Mouse (Mus musculus): ENCODE measurements around the gene Tas1r3.
A peak's percentile ranks its signal among the peaks of the same experiment; 100 is the strongest.

Gene Tas1r3

DNA sequence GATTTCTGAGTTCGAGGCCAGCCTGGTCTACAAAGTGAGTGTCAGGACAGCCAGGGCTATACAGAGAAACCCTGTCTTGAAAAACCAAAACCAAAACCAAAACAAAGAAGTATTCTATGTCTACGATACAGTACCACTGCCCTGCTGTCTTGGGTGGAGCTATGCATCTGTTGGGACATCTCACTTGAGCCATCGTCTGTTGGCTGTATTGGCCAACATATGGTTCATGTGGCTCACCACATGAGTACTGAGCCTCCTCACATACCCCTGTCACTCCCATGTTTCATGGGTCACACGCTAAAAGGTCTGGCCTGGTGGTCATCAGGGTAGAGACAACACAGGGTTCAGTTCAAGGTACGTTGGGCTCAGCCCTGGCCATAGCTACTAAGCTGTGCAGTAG lies 23.2 kb upstream of the Tas1r3 start:
- DNase-seq (ENCODE audit: extremely low spot score) = no peak

GRCm38 (mm10) chr4:155883587-155883986 lies 20.4 kb upstream of the Tas1r3 start:
- no peak for DNase-seq (ENCODE audit: extremely low spot score)

GRCm38 (mm10) chr4:155871404-155871803 lies 8.2 kb upstream of the Tas1r3 start:
- no peak for DNase-seq (ENCODE audit: extremely low spot score)

- peak; percentile 96 for DNase-seq (ENCODE audit: extremely low spot score)
Measured at GRCm38 (mm10) chr4:155869317-155870033, 6.3 kb upstream of the Tas1r3 start, which contains the start of the genes Cptp and Ints11. Gene Cptp (minus strand): TSS chr4:155869440. Gene Ints11 (plus strand): TSS chr4:155869546.

DNA sequence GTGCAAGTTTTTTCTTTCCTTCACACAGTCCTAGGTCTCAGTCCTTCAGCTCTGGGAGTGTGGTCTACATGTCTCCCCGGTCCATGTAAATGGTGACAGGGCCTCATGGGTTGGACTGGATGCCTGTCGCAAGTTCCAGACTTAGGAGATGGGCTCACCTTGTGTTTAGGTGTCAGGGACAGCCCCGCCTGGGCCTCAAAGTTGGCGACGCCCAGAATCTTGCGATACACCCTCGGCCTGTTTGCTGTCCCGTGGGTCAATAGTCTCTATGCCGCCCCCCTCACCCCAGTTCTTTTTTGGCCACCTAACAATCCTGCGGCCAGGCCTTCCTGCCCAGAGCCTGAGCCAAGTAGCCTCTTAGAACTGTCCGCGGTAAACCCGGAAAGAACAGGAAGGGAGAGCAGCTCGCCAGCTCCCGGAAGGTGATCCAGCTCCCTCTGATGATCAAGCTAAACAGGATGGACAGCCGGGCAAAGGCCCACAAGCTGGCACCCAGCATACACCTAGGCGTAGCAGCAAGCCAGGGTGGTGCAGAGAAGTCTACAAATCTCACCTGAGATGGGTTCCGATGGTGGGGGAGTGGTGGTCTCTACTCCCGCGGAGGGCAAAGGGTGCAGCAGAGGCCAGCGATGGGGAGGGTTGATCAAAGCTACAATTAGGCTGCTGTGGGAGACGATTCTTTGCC lies 5.6 kb upstream of the Tas1r3 start:
- no peak for DNase-seq (ENCODE audit: extremely low spot score)

DNA sequence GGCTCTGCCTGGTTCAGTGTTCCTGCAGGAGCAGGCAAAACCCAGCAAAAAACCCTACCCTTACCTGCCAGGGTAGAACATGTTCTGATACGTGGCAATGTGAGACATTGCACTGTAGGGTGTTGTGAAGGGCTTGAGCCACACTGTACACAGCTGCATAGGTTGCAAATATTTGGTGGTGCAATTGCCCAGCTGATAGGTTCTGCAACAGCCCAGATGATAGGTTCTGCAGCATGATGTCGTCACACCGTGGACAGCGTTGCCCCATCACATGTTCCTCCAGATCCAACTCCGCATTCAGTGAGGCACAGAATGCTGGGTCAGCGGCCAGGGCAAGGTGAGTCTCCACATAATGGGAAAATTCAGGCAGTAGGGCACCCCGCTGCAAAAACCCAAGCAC lies 1.4 kb downstream of the Tas1r3 start:
- no peak for DNase-seq (ENCODE audit: extremely low spot score)

DNA sequence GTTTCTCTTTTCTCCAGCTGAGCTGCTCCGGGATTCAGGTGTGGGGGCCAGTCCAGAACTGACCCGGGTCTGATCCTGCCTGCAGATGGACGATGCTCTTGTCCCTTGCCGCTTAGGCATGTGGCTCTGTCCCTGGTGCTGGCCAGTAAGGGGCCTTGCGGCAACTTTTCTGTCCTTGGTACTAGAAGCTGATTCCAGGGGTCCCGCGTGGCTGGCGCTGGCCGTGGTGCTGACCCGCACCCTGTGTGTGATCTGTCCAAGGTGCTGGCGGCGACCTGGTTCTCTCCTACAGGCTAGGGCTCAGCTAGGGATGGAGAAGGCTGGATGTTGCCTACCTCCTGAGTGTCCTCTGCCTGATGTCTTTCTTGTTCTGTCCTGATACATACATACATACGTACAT lies 3.8 kb downstream of the Tas1r3 start:
- peak; percentile 87 for DNase-seq (ENCODE audit: extremely low spot score)

DNA sequence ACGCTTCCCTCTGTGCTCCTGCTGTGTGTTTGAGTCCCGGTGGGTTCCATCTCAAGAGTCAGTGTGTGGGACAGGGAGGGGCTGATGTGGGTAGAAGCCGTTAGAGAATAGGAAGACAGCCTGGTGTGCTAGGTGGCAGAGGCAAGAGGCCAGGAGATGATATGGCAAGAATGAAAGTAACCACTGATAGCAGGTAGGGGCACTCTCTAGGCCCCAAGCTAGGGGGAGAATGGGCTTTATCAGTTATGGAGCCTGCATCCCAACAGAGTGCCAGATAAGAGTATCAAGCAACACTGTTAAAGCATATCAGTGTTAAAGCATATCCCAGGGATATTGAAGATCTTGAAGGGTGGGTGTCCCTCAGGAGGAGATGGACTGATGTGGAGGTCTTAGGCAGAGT lies 6.3 kb downstream of the Tas1r3 start:
- no peak for DNase-seq (ENCODE audit: extremely low spot score)

GRCm38 (mm10) chr4:155856071-155856470 lies 7.1 kb downstream of the Tas1r3 start:
- DNase-seq (ENCODE audit: extremely low spot score) = no peak

DNA sequence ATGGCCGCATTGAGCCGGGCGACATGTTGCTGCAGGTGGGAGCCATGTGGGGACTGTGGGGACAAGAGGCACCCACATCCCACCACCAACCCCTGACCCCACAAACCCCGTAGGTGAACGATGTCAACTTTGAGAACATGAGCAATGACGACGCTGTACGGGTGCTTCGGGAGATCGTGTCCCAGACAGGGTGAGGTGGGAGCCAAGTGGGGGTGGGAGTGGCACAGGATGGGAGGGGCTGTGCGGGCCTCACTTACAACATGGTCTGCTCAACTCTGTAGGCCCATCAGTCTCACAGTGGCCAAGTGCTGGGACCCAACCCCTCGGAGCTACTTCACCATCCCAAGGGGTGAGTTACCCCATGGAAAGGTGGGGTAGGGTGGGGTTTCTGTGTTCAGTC lies 8.2 kb downstream of the Tas1r3 start:
- DNase-seq (ENCODE audit: extremely low spot score) = no peak

DNA sequence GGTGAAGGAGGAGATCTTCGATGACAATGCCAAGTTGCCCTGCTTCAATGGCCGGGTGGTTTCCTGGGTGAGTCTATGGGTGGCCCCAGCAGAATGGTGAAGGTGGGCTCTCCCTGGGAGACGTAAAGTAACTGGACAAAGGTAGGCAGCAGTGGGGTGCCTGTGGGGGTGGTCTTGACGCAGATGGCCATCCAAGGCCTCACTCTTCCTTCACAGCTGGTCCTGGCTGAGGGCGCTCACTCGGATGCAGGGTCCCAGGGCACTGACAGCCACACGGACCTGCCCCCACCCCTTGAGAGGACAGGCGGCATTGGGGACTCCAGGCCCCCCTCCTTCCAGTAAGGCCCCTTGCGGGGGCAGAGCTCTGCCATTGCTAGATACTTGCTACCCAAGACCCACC lies 9.7 kb downstream of the Tas1r3 start:
- no peak for DNase-seq (ENCODE audit: extremely low spot score)

DNA sequence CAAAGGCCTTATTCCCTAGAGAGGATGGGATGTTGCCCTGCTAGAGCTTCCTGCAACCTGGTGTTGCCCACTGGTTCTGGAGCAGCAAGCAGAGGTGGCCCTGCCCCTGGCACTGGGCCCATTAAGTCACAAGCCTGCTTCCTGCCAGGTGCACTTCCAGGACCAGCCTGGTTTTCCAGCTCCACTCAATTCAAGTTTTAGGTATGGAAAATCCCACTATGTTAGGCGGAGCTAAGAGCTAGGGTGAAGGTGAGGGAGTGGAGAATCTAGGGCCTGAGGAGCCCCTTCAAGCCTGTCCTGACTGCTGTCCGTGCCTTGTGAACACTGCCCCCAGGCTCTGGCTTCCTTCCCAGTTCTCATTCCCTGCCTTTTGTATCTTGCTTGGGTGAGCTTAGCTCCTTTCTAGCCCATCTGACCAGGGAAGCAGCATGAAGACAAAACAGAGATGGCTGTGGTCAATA lies 11.2 kb downstream of the Tas1r3 start:
- no peak for DNase-seq (ENCODE audit: extremely low spot score)

DNA sequence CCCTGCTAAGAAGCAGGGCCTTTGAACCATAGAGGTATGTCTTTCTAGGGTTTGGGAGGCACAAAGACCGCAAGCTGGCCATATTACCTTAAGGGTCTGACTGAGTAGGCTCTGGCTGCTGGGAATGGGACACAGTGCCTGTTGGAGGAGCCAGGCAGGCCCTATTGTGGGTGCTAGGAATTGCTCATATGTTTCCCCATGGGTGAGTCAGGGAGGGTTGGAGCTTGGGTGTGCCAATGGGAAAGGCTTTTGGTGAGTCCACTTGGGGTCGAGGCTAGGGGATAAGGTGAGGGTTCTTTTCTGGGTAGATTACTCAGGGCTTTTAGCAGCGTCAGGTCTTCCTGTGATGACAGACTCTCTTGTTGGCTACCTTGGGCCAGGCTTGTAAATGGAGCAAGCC lies 11.8 kb downstream of the Tas1r3 start:
- no peak for DNase-seq (ENCODE audit: extremely low spot score)

- DNase-seq (ENCODE audit: extremely low spot score) = no peak
Measured at GRCm38 (mm10) chr4:155849792-155850451, 13.2 kb downstream of the Tas1r3 start.

DNA sequence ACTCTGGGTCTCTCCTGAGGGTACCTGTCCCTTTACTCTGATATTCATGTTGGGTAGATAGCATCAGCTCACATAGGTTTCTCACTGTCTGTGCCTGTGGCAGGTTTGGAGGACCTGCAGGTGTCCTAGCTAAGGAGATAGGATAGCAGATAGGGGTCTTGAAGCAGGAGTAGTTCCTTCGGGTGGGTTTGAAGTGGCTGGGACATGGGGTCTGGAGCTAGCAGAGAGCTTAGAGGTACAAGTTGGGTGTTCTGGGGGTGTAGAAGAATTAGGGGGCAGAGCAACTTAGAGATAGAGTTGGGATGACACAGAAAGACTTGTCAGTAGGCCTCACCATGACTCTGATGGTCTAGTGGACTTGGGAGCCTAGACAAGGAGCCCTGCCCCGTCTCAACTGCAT lies 13.8 kb downstream of the Tas1r3 start:
- DNase-seq (ENCODE audit: extremely low spot score) = no peak

GRCm38 (mm10) chr4:155848434-155849095 lies 14.6 kb downstream of the Tas1r3 start:
- DNase-seq (ENCODE audit: extremely low spot score) = no peak

- DNase-seq (ENCODE audit: extremely low spot score) = peak; percentile 45
Measured at GRCm38 (mm10) chr4:155847591-155848352, 15.4 kb downstream of the Tas1r3 start.

DNA sequence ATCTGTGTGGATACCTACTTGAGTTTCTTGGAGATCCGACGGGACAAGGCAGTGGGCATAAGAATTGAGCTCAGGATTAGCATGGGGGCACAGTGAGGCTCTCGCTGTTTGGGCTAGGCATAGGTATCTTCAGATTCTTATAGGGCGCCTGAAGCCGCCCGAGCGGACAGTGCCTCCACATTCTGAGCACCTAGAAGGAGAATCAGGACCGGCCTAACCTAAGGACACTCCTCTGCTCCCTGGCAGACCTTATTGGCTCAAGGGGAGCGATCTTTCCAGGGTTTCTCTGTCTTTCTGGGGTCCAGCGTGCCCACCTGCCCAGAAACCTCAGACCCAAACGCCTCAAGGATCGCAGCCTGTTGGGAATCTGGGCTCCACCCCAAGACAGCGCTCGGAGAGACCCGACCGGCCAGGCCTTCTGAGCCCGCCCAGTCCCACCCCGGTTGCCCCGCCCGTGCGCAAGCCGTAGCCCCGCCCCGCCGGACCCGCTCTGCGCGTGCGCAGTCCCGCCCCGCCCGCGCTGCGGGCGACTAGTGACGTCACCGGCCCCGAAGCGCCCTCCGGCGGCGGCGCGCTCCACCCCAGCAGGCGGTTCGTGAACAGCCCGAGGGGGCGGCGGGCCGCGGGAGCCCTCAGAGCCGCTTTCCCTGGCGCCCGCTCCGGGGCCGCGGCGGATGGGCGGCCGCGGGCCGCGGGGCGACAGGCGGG lies 16.1 kb downstream of the Tas1r3 start, which contains the start of gene Dvl1:
Gene Dvl1, plus strand, starts transcription at position 532 of the 708 bp plus-strand sequence.
- DNase-seq (ENCODE audit: extremely low spot score) = peak; percentile 96

- DNase-seq (ENCODE audit: extremely low spot score) = no peak
Measured at GRCm38 (mm10) chr4:155843231-155843630, 19.9 kb downstream of the Tas1r3 start.

GRCm38 (mm10) chr4:155841651-155842270 lies 21.4 kb downstream of the Tas1r3 start:
- no peak for DNase-seq (ENCODE audit: extremely low spot score)
